Mouse (Mus musculus): ENCODE data around the gene Upk1b. TPM values are rescaled to one million over a fixed set of nuclear protein-coding genes. Genes with fewer than 3 reads are reported as not detected.

Upk1b gene
- total RNA-seq, 2 experiments from 2014 or later = 0.49 TPM; not detected in 1

- no peak for DNase-seq (ENCODE audit: low spot score in 2 of 2)
Observed at GRCm38 (mm10) chr16:38724974-38725373, 75.2 kb downstream of the Upk1b start.

DNA sequence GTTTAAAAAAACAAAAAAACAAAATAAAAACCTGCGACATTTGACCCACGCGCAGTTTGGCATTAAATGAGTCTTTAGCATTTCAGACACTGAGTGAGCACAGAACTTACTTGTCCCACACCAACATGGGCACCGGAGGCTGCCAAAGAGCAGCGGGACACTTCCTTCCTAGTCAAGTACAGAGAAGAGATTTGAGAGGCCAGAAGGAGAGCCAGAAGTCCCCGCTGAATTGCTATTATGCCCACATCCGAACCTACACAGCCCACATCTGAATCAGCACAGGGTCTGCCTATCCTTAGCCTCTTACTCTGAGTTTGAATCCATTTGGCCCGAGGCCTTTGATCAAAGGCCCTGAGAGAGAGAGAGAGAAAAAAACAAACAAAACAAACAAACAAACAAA, 75.9 kb downstream of the Upk1b start:
- DNase-seq (ENCODE audit: low spot score in 2 of 2) = no peak

Other genes starting within 250 kb of the Upk1b start
- 10 to 100 TPM; 47.4 to 56.4 TPM for gene Tmem39a, start 241.6 kb downstream of the Upk1b start, total RNA-seq (2021)
- 10 to 100 TPM; 30.1 to 31.2 TPM for gene Arhgap31, start 87.1 kb downstream of the Upk1b start, total RNA-seq (2021)
- 1 to 10 TPM; 6.8 to 8.5 TPM for gene B4galt4, start 58.1 kb downstream of the Upk1b start, total RNA-seq (2021)
- not detected for gene 4930435E12Rik, start 28.4 kb upstream of the Upk1b start, total RNA-seq (2021)
- gene Igsf11, start 92.3 kb upstream of the Upk1b start, total RNA-seq (2021) = 1 to 10 TPM; 2.3 to 2.4 TPM

Measured in gastrocnemius, postnatal 4 days (tissue).